Mouse (Mus musculus) left cerebral cortex, postnatal 14 days (tissue): Measurements from ENCODE around the gene Ppif. TPM values are rescaled to one million over a fixed set of nuclear protein-coding genes. Genes with fewer than 3 reads are reported as not detected.

ENCODE experiments used
- DNase-seq, 2 experiments: peaks; one replicate each; pipeline ENCODE4 v3.0.0; 2021 to 2022; ENCODE audit warnings: low spot score in 2 of 2, mixed read lengths in 1 of 2
- intact Hi-C: fragments of 180-260 bp; cut with DNase I; formaldehyde crosslinking; loops from one replicate; pipeline ENCODE4 v1.15.1; 2025
- long read RNA-seq, 2 experiments: library from polyadenylated mRNA; stranded (forward); transcript quantifications; one replicate each; pipeline ENCODE4 v2.0.0; 2021
- total RNA-seq, 2 experiments: library from RNA; stranded (reverse); gene quantifications; 2 replicates each; pipeline ENCODE4 v1.2.3; 2021

The Ppif gene
- total RNA-seq, result 10 to 100 TPM; 23.5 to 25.2 TPM
- long read RNA-seq, experiment 1, transcript Ppif-201 (6 exons, 1,549 nt), result major isoform, 47 of 53 reads
- long read RNA-seq, experiment 1, partial matches to known transcripts, result 2 of 53 reads
- long read RNA-seq, experiment 1, other reads (novel, unspliced or antisense), result 4 of 53 reads
- long read RNA-seq, experiment 2, transcript Ppif-201 (6 exons, 1,549 nt), result major isoform, 31 of 38 reads
- long read RNA-seq, experiment 2, partial matches to known transcripts, result 3 of 38 reads
- long read RNA-seq, experiment 2, other reads (novel, unspliced or antisense), result 3 of 38 reads

DNA sequence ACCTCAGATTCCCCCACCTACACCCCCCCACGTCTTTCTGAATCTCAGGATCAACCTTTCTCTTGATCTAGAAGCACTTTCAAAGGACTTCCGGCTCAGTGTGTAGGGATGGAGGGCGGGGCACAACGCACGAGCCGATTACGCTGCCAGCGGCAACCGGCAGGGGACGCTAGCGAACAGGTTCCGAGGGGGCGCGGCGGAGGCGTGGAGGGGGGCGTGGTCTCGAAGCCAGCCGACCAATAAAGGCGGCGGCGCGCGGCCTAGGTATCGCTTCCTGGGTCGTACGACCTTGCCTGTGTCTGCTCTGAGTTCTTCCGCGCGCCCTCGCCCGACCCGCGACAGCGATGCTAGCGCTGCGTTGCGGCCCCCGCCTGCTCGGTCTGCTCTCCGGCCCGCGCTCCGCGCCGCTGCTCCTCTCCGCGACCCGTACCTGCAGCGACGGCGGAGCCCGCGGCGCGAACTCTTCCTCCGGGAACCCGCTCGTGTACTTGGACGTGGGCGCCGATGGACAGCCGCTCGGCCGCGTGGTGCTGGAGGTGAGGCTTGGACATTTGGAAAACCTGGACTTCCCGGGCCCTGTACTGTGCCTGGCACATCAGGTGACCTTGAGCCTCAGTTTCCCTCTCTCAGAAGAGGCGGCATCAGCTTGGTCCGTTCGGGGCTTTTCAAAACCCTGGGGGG is at the start of gene Ppif:
TSS of gene Ppif (plus strand) at position 267 of the 681 bp plus-strand sequence.
- peak; percentile 95 to 96 for DNase-seq
- intact Hi-C loops, result no loop called here

DNA sequence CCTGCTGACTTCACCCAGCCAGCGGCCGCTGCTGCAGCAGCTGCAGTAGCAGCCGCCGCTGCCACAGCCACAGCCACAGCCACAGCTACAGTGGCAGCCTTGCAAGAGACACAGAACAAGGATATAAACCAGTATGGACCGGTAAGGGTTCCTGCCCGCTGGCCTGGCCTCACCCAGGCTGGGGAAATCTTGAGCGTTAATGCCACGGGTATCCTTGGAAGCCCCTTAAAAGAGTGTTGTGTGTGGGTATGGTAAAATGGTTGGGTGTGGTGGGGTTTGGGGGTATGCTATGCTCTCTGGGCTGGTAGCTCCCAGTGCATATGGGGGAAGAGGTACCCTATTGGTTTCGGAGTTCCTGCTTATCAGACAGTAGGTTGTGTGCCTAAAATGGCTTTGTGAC is 48.2 kb upstream of the Ppif start:
- intact Hi-C loops, result no loop called here
- DNase-seq, result no peak

DNA sequence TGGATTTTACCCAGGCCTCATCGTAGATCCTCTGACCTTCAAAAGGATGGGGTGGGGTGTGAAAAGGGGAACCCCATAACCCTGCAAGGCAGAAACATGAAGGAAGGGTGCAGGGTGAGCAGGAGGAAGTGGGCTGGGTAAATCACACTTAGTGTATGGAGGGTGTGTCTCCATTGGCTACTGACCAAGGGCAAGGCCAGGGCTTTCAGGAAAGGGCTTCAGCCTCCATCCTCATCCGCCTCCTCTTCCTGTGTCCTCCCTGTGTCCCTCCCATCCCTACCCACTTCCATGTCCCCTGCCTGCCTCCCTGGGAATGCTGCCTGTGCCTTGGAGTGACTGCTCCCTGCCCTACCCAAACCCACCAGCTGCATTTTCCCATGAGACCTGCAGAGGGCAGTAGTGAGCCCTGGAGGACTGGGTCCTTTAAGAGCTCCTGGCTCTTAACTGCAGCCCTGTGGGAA is 47.8 kb upstream of the Ppif start:
- intact Hi-C loops, result no loop called here
- DNase-seq, result peak; percentile 72 to 75

DNA sequence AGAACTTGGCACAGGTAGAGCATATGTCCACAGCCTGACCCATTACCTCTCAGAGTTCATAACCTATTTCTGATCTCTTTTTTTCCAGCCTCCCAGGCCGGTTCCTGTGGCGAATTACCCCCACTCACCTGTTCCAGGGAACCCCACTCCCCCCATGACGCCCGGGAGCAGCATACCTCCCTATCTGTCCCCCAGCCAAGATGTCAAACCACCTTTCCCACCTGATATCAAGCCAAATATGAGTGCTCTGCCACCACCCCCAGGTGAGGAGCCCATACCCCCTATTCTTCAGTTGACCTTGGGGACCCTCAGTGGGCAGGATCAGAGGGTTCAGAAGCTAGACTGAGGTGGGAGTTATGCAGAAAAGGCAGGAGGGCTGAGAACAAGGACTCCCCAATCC is 42.8 kb upstream of the Ppif start:
- DNase-seq, result no peak
- intact Hi-C loops, result no loop called here

DNA sequence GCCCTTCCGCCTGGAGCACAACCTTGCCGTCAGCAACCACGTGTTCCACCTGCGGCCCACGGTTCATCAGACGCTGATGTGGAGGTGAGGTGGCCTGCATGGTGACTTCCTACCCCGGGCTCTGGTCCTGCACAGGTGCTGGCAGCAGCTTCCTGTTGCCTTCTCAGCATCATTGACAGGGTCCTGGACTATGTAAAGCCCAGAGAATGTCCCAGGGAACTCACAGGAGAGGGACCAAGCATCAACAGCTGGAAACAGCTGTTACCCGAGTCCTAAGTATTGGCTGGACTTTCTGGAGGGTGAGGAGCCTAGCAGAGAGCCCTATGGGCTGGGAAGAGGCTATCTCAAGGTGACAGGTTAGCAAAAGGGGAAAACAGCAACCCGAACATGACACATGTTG is 42.0 kb upstream of the Ppif start:
- intact Hi-C loops, result no loop called here
- DNase-seq, result no peak

DNA sequence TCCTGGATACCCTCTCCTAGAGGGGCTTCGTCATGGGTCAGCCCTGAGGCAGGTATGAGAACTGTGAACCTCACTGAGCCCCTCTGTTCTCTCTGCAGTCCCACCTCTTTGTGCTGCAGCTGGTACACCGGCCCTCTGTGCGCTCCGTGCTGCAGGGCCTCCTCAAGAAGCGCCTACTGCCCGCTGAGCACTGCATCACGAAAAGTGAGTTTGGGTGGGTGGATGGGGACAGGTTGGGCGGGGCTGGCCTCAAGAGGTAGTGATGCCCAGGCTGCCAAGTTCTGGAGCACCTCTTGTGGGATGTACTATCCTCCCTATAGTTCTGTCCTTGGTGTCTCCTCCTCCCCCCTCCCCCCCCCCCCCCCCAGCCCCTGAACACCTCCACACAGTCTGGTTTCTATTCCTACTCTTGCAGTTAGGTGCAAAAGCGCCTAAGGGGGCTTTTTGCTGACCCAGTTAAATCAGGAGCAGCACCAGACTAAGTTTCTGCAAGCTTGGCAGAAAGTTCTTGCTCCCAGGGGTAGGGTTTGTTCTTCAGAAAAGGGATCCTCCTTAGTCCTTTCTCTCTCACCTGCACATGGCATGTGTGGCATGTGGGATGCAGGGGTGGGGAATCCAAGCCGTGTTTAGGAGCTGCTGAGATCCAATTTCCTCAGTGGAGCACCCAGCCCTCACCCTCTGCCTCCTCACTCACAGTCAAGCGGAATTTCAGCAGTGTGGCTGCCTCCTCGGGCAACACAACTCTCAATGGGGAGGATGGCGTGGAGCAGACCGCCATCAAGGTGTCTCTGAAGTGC is 39.4 kb upstream of the Ppif start:
- DNase-seq, result peak in 1 of 2 experiments; percentile 45
- intact Hi-C loops, result no loop called here

DNA sequence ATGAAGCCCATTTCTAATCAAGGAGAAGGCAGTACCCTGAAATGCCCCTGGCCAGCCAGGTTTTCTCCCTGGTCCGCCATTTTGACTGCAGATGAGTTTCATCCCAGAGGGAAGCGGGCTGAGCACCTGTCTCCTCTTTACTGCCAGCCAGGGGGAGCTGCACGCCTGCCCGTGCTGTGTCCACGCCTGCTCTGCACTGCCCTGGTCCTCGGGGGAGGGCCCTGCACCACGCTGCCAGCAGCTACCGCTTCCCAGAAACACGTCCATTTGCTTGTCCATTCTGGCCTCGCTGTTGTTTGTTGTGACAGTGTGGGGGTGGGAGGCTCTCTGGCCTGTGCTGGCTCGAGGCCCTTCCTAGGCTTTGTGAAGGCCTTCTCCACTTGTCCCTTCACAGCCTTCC is 33.3 kb upstream of the Ppif start:
- no peak for DNase-seq
- intact Hi-C loops, result no loop called here

DNA sequence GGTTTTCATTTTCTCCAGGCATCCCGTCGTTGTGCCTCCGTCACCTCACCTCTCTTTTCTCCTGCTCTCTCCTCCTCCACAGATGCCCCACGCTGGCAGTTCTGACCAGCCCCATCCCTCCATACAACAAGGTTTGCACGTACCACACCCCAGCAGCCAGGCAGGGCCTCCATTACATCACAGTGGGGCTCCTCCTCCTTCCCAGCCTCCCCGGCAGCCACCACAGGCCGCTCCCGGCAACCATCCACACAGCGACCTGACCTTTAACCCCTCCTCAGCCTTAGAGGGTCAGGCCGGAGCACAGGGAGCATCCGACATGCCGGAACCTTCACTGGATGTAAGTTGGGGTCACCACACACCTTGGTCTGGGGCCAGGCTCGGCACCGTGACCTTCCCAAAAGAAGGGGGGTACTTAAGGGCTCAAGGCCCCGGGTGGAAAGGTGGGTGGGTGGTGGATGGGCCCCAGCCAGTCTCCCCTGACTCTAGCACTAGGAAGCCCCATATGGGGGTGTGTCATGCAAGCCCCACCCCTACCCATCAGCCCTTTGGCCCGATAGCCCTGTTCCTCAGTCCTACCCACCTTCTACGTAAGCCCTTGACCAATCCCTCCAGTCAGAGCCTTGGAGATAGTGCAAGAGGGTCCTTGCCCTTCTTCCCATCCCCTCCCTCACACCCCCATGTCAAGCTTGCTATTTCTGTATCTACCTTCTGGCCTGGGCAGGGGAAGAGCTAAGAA is 32.6 kb upstream of the Ppif start:
- no peak for DNase-seq
- intact Hi-C loops, result no loop called here

DNA sequence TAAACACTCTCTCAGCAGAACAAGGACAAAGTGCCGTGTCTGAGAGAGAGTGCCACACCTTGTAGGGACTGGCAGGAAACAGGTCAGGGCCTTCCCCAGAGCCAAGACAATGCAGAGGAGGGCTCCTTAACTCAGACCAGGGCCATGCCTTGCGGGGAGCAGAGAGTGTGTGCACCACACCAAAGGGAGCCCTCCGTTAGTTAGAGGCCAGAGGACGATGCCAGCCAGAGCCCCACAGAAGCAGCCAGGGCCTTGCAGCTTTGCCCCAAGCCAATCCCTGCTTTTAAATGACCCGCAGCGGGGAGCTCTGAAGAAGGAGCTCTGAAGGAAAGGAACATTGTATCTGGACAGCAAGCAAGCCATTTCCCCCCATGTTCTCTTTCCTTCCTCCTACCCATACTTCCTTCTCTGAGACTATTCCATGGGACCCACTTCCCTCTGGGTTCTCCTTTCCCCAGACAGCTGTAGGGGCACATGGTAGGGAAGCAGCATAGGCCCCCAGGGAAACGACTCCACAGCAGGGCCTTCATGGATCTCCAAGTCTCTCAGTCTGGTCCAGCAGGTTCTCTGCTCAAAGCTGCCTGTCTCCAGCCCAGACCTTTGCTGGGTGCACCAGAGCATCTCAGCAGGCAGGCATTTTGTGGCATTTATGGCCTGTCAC is 30.2 kb upstream of the Ppif start:
- DNase-seq, result no peak
- intact Hi-C loops, result no loop called here

DNA sequence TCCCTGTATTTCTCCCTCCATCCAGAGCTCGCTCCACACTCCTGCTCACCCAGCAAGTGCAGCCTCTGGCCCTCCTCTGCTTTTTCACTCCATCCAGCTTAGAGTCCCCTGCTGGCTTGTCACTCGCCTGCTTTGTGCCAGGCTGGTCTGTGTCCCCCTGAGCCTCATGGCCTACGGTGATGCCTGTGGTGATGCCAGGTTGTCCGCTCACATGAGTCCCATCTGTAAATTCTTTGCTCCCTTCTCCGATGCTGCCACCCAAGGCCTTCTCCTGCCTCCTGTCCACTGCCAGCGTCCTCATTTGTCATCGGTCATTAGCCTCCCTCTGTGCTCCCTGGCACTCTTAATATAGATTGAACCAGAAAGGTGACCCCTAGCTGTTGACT is 29.7 kb upstream of the Ppif start:
- DNase-seq, result no peak
- intact Hi-C loops, result no loop called here

DNA sequence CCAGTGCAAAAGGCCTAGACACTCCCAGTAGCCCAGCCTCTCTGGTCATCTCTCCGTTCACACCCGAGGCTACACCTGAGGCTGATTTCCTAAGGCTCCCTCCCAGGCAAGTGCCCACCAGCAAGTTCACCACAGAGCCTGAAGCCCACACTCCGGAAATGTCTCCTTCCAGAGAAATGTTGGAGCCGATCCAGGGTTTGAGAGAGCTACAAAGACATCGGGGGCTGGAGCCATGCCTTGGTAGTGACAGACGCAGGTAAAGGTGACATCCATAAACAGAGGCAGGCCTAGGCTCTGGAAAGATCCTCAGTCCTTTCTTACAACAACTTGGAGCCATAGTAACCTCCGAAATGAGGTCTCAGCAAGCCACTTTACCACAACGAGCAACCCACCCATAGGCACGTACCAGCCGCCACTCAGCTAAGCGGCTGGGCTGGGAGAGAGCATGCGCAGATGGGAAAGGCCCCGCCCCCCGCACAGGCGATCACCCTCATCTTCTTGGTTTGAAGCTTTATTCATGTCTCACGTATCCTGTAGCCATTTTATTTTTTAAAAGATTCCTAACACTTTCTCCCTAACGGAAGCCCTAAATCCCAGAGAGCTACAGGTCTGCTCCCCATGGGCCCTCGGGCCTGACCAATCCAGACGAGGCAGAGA is 28.5 kb upstream of the Ppif start:
- intact Hi-C loops, result no loop called here
- DNase-seq, result no peak

DNA sequence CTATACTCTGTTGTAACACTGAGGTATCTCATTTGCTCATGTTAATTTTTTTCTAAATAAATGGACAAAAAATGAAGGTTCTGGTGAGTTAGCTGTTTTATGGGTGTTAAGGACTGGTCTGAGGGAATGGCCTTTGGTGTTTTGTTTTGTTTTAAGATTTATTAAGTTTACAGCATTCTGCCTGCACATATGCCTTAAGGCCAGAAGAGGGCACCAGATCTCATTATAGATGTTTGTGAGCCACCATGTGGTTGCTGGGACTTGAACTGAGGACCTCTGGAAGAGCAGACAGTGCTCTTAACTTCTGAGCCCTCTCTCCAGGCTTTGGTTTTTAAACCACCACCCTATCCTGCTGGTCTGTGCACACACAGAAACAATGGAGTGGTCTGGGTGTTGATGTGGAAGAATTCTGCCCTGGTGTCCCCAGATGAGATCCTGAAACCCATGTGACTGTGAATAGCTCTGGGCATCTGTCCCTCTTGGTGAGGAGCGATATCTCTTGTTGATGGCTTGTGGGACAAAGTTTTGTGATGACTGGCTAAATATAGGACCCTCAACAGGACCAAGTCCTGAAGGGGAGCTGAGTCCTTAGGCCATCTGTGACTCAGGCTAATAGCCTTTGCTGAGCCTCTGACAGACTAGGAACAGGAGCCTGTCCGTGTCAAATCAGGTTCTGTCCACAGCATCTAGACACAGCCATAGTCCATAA is 27.1 kb upstream of the Ppif start:
- intact Hi-C loops, result loop anchor here (2.0 kb wide), 1 partner anchor 58 kb away; no protein-coding TSS in a partner anchor
- DNase-seq, result no peak

DNA sequence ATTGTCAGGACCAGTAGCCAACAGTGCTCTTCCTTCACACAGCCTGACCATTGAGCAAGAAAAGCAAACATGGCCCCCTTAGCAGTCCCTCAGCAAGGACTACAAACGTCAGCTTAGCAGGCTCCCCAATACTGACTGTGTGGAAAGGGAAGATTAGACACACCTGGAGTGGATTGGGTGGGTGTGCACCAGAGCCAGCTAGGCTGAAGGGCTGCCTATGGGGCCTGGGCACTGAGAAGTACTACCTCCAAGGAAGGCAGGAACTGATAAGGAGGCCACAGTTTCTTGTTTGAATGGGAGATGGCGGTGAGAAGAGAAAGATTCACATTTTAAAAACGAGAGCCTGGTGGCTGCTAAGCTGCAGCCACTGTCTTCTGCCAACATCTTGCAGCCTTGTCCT is 26.4 kb upstream of the Ppif start:
- intact Hi-C loops, result loop anchor here (2.0 kb wide), 1 partner anchor 59 kb away; no protein-coding TSS in a partner anchor
- DNase-seq, result no peak

DNA sequence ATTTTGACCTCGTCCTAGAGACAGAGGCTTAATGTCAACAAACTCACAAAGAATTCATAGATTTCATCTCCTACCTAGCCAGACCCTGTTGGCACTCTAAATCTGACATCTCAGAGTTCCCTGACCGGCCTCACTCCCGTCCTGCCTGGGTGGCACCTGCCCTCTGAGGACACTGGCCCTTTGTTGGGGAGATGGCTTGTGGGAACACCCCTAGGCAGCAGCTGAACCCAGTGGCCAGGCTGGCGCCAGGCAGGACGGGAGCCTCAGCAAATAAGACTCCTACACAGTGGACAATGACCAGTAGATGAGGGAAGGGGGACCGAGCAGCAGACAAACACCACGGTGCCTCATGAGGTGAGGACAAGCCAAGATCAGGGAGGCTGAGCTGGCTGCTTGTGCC is 14.3 kb upstream of the Ppif start:
- DNase-seq, result no peak
- intact Hi-C loops, result no loop called here

DNA sequence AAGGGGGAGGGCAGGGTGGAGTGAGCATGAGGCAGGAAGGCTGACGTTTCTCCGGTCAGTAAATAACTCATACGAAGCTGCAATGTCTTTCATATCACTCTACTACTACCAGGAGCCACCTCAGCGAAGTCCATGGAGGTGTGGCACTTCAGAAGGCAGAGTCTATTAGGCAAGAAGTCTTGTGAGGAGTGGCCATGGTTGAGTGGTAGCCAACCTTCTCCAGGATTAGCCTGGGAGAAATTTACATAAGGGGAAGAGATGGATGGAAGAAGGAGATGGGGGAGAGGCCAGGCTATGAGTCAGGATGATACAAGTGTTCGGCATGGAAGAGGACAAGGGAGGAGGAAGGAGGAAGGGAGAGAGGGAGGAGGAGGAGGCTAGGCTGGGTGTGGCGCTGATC is 11.9 kb upstream of the Ppif start:
- no peak for DNase-seq
- intact Hi-C loops, result no loop called here

DNA sequence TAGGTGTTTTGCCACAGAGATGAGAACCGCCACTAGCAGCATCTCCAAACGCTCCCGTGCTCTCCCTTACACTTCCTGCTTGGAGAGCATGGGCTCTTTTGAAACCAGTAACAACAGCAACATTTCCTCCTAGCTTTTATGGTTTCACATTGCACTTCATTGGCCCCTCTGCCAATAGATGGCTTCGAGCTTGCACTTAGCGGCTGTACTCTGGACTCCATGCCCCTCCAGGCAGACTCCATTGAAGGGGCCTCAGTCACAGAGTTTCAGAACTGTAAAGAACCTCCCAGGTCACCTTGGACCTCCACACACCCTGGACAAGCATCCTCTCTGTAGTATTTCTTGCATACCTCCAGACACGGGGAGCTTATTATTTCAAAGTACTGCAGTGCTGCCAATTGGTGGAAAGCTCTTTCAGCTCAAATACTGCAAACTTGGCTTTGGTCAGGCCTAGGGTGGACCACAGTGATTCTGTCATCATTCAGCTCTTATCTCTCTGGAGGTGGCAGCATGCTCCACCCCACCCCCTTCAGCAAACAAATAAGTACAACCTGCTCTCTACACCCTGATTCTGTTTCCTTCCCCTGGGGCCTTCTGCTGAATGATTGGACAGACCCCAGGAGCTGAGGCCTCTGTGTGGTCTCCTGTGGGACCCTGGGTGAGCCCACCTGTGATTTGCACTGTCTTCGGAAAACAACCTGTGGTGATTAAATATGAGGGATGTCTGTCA is 7.6 kb upstream of the Ppif start:
- intact Hi-C loops, result no loop called here
- DNase-seq, result no peak
